Mouse (Mus musculus) embryo, embryonic 11.5 days (tissue): Measurements from ENCODE around the gene Entpd1.

Experiments used
- DNase-seq: peaks from one replicate; pipeline ENCODE4 v3.0.0-alpha.2; 2012; ENCODE audit warnings: low read depth, low spot score

The Entpd1 gene

DNA sequence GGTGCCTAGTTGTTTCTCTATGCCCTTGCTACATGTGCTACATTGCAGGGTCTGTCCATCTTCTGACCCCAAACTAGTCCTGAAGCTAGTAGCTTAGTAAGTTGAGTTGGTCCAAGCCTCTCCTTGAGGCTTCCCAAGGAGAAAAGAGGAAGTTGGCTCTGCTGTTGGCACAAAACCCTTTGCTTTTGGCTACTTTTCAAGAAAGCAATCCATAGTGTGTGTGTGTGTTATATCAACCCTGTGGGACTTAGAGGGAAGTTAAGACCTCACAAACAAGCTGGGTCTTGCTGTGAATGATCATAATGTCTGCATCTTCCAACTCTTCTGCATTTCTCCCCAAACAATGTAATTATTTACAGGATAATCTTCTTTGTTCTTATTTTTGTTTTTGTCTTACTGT lies 16.8 kb downstream of the Entpd1 start:
- no peak for DNase-seq

DNA sequence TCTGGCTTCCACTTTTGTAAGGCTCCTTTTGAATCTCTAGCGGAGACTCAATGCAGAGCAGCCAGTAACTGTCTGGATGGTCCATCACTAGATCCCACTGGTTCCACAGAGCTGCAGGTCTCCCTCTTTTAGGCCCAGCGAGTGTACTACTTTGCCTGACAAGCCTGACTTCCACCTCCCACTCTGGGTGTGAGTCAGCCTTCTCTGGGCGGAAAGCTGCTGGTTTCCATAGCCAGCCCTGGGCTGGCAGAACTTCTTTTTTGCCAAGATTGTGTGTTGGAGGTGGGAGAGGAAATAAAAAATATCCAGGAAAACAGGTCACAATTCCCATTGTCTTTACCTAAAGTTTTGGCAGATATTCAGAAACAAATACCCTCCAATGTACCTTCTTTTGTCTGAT lies 17.9 kb downstream of the Entpd1 start:
- DNase-seq, result no peak

DNA sequence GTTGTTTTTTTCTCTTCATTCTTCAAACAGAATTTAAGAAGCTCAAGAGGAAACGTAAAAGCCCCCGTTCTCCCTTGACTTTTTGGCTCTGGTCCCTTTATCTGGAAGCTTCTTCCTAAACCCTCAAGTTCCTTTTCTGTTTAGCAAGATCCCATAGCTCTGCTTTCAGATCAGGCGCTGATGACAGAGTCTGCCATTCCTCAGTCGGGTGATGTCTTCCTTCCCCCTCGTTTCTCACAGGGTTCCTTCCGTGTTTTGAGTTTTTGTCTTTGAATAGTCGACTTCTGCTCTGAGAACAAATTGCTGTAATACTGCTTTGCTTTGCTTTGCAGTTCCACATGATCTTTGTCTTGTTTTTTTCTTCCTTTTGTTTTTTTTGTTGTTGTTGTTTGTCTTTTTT lies 18.4 kb downstream of the Entpd1 start:
- no peak for DNase-seq

DNA sequence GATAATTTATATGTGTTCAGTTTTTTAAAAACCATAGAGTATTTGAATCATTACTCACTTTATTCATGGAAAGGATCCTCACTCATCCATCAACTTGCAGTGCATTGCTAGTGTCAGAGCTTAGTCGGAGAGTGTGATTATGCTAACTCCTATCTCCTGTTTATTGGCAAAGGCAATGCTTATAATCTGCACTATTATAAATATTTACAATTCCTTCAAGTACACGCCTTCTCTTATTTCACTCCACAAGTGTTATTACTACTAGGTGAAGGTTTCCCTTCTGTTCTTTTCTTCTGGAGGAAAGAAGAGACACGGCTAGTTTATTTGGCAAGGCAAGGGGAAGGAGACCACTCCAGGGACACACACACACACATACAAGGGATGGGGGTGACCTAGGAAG lies 20.0 kb downstream of the Entpd1 start:
- DNase-seq, result no peak

DNA sequence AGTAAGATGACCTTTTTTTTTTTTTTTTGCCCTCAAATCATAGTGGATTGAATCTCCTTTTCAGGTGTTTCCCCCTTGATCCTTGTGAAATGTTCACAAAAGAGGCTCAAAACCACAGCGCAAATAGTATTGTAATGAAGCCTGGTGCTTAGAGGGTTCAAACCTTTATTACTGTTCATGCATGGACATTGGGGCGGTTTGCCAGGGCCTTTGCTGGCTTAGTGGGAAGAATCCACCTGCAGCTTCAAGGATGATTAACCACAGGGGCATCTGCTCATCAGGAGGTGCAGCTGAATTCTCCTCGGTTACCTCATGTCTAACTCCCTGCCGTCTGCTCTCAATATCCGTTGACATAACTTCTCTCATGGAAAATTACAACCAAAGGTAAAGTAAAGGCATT lies 20.5 kb downstream of the Entpd1 start:
- DNase-seq, result no peak

DNA sequence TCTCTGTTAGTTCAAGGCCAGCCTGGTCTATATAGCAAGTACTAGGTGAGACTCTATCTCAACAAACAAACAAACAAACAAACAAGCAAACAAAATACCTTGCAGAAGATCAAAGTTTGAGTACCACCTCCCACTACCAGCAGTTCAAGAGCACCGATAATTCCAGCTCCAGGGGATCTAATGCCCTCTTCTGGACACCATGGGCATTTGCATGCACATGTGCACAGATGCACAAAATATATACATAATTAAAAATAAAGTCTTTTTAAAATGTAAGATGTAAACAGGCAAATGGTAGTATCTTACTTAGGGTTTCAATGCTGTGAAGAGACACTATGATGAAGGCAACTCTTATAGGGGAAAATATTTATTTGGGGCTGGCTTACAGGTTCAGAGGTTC lies 21.0 kb downstream of the Entpd1 start:
- no peak for DNase-seq

DNA sequence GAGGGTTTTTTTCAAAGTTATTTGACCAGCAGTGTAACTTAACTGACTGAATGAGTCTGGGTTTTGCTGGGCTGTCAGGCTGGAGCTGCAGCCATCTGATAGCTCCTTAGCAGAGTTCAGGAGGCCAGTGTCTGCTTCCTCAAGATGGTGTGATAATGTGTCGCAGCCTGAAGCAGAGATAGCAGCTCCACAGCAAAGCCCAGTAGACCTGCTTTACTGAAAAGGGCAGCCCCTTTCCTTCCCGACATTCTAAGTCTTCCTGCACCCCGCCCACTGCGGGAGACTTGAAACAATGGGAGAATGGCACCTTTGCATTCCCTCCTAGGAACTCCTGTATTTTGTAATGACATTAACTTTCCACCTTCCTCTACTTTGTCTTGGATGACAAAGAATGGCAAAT lies 24.9 kb downstream of the Entpd1 start:
- no peak for DNase-seq

DNA sequence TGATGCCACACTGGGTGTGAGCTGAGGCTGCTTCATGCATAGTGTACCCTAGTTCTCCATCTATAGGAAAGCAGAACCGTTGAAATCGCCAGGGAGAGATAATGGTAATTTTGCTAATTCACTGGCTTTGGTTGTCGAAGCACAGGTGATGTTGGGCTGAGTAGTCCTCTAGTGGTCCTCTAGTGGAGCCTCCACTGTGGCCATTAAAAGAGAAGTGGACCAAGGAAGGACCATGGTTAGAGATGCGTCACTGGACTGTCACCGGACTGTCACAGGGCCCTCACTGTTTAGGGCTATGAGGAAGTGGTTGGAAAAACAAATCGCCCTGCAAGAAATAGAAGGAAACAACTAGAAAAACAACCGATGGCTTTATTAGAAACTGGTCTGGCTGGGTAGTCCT lies 25.4 kb downstream of the Entpd1 start:
- no peak for DNase-seq

DNA sequence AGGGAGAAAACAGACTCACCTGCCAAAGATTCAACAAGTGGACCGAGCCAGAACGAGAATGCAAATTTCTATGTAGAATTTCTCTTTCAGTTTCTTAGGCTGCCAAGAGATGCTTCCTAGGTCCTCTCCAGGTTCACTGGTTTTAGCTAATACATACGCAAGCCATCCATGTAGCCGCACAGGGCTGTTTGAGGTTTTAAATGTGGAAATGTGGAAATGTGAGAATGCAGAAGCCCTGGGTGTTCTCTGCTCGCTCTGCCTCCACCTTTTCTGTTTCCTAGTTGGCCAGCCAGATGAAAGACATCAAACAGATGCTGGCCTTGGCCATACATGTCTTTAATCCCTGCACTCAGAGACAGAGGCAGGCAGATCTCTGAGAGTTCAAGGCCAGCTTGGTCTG lies 26.4 kb downstream of the Entpd1 start:
- DNase-seq, result no peak

DNA sequence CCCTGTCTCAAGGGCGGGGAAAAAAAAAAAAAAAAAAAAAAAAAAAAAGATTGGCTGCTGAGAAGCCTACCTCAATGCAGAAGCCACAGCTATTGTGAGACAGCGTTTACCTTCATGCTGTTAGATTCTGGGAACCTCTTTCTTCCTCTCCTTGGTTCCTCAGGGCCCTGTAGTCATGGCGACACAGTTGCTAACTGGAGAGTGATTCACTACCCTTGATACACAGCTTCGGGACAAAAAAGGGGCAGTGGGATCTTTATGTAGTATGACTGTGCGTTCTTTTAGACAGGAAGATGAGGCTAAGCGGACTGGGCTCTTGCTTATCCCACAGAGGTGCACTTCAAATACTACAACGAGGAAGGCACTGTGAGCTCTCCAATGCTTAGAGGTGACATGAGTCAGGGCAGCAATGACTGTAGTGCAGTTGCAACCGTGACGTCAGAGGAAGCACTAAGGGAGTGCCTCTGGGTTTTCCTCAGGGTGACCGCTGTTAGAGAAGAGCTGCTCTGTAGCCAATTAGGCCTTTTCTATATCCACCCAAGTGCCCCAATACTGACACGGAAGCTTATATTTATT lies 27.7 kb downstream of the Entpd1 start:
- DNase-seq, result no peak

DNA sequence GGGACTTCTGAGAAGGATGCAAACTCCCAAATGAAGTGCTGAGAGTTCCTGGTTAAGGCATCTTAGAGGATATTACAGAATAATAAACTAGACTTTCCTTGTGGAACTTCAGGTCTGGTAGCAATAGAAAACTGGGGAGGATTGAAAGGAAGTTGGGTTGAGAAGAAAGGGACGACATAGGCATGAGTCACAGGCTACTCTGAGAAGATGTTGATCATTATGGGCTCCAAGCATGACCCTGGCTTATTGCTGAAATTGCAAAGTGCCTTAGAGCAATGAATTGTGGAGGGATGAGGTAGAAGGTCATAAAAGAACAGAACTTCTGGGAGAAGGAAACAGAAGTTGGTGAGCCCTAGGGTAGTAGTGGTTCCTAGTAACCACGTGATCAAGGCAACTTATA lies 28.6 kb downstream of the Entpd1 start:
- DNase-seq, result no peak

DNA sequence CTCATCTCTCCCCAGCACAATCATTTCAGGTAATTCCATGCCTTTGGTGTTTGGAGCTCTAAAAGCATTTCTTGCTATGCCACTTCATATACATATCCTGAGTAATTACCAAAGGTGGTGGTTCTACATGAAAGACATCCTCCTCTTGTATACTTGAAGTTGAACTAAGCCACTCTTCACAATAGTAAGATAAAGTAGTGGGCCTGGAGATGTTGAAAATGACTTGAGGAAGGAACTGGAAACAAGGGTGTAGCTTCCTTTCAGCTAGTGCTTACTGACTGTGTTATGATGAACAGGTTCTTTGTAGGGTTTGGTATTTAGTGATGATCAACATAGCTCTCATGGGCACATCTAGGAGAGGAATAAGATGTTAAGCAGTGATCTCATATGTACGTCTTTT lies 31.7 kb downstream of the Entpd1 start:
- DNase-seq, result no peak

DNA sequence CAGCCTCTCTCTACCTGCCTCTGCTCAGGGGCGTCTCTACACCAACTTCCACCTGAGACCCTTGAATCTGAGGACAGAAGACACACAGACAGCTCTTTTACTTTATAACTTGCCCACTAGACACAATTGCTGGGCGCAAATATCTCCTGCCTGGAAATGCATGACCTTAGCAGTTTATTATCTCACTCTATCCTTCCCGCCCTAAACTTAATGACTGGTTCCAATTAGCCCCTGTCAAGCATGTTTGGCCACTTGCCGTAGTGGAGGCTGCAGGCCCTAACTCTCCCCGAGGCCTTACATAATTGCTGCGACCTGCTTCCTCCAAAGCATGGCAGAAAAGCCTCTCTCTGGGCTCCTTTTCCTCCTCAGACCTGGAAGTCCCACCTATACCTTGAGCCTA lies 34.2 kb downstream of the Entpd1 start:
- DNase-seq, result no peak

DNA sequence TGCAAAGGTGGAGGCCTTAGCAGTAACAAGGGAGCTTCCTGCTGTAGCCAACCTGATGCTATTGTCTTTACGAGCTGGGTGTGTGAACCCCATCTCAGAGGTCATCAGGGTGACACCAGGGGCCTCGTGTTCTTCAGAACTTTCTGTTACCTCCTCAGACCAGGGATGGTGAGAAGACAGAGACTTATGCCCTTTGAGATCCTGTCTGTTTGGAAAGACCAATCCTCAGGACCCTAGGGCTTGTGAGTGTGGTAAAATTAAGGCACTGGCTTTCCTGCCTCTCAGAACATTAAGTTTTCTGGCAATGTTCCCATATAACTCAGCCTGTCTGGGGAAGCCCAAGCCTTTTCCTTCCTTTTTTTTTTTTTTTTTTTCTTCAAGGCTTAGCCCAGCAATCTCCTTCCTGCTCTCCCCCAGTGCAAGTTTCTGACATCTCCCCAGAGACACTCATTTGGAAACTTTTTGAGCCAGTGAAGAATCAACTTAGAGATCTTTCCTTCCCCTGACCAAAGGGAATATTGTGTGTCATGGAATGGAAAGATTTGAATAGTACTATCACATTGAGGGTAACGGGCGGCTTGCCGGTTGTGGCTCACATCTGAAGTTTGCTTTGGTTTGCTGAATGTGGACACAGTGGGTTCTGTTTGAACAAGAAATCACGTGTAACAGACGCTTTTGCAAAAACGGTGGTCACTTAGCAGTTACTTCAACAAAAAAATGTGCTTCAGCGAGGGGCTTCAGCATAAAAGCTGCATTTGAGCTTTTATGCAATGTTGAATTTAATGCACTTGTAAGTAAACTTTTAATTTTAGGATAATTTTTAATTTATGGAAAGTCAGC lies 35.4 kb downstream of the Entpd1 start:
- DNase-seq, result no peak

DNA sequence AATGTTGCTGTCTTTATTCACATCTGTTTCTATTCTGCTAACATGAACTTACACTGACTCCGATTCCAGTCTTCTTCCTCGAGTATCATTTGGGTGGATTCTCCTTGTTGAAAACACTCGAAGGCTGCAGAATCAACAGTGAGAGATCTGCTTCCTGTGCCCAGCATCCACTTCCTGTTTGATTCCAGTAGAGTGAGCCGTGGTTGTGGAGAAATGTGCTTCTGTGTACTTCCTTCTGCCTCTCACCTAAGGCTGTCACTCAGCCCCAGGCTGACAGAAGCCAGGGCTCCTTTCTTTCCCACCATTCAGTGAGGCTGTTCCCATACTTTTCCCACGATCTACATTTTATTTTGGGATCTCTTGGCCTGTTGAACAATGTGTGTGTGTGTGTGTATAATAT lies 37.9 kb downstream of the Entpd1 start:
- no peak for DNase-seq

DNA sequence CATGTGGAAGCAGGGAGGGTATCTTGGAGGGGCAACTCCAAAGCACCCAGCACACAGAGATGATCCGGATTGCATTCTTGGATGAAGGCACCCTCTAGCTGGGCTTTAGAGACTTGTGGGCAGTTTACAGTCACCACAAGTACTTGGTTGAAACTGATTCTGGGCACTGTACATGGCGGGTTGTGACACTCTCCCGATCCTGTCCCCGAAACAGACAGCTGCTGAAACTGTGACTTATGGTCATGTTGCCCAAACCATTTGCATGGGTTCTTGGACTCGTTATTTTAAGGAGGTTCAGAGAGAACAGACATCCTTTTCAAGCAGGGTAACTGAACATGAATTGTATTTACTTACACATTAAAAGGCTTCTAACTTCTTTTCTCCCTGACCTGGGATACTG lies 44.0 kb downstream of the Entpd1 start:
- no peak for DNase-seq

DNA sequence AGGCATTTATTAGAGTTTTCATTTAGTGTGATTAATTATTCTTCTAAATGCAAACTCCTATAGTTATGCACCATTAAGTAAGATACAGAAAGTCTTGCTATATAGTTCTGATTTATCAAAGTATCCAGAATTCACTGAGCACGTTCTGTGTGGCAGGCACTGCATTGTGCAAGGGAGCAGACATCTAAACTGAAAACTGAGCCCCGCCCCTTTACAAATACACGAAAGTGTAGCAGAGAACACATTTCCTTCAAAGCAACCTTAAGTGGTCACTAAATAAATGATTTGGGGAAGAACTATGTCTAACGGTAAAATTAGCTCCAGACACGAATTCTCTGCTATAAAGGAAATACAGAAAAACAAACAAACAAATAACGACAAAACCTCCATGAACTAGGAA lies 46.1 kb downstream of the Entpd1 start:
- DNase-seq, result no peak

DNA sequence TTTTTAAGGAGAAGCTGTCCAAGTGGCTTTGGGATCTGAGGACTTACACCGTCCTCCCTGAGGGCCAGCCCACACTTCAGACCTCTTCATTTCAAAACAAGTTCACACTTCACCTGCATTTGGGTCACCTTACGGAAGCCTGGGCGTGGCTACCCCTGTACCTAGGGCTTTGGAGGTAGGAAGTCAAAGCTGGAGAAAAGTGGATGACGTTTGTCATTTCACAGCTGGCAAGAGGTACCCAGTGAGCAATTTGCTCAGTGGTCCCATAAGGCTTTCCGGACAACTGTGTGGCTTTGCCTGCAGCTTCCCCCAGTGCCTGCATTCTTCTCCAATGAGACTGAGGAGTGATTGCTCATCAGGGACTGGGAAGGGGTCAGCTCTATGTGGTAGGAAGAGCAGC lies 46.8 kb downstream of the Entpd1 start:
- DNase-seq, result no peak

DNA sequence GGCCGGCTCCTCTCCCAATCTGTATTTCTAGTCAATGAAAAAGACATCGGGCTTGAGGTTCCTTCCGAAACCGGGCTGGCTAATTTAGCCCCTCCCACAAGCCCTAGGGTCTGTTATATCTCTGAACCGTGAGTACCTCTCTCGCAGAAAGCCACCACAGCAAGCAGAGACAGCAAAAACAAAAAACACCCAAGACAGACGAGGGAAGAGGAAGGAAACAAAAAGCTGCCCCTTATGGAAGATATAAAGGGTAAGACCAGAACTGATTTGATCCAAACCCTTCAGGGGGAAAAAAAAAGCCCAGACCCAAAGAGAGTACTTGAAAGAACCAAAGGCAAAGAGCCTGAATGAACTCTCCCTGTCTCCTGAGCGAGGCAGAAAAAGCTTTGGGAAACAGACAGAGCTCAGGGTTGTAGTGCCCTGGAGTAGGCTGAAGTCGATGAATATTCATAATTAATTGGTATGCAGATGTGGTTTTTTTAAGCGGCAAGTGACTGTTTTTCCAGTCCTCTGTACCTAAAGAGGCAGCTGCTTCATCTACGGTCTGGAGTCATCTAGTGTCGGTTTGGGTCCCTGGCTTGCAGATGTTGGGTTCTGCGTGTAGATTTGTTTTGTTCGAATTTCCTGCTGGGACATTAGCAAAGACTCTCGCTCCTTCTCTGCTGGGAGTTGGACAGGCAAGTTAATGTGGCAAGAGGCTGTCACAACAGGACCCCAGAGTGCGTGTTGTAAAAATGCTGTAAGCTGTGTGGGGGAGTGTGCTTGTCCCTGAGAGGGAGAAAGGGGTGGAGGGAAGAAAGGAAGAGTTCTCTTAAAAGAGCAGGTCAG lies 47.7 kb downstream of the Entpd1 start:
- no peak for DNase-seq

DNA sequence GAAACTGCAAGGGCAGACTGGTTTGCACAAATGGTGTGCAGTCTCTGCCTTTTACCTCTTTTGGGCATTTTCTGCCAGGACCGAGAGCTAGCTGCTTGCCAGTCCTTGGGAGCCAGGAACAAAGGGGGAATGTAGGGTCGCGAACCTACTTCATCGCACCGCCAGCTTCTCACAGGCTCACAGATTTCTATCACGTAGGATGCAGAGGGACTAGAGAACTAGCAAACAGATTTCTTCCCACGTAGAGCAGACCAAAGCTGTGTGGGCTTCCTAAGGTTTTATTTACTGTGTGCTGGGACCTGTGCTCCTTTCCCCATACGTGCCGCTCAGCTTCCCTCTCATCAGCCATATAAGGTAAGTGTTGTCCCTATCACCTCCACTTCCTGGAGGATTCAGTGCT lies 48.3 kb downstream of the Entpd1 start:
- no peak for DNase-seq

DNA sequence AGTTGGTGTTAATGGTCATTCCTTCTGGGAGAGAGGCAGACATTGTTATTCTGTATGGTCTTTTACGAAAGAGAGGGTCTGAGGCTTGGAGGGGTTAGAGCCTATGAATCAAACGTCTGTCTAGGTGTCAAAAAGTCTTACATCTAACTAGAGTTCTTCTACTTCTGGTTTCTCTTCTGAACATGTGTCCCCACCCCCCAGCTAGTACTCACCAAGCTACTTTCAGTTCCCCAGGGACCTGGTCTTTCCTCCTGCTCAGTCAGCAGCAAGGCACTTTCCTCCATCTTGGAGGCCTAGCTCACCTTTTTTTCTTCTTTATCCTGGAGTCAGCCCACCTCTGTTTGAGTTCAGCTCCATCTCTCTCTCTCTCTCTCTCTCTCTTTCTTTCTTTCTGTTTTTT lies 48.9 kb downstream of the Entpd1 start:
- DNase-seq, result no peak

DNA sequence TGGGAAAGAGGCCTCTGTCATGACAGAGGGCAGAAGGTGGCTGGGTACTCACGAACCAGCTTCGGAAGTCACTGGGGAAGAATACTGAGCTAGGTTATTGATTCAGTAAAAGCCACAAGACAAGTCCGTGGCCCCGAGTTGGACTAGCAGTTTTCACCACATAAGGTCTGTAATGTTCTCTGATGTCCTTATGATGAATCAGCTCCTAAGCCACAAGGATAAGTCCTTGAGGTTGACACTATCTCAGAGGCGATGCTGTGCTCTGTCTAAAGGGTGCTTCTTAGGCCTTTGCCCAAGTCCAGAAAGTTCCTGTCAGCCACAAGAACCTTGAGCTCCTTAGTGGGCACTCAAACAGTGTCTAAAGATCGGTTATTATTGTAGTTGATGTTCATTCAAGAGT lies 49.7 kb downstream of the Entpd1 start:
- no peak for DNase-seq

DNA sequence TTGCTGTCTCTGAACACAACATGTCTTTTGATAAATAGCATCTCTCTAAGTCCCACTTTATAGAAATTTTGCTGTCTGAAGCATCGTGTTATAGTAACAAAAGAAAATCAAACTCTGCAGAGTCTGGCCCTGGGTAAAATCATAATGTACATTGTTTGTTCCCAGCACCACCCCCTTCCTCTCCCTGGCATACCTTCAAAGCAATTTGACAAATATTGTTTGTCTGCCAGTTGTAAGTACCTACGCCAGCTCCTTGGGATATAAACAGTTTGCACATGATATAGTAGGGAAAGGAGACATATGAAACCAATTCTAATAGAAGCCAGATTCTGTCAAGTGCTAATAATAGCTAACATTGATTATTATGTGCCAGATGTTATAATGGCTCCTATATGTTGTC lies 50.6 kb downstream of the Entpd1 start:
- no peak for DNase-seq
